Mouse (Mus musculus) layer of hippocampus, postnatal 10 days (tissue): ENCODE data around the gene Tgfb2. TPM values are rescaled to one million over a fixed set of nuclear protein-coding genes. Genes with fewer than 3 reads are reported as not detected.

ENCODE experiments used
- DNase-seq, 2 experiments: peaks; one replicate each; pipeline ENCODE4 v3.0.0; 2021; ENCODE audit warnings: low spot score in 2 of 2
- total RNA-seq, 2 experiments: library from RNA; stranded (reverse); gene quantifications; 2 replicates each; pipeline ENCODE4 v1.2.3; 2021

The Tgfb2 gene
- total RNA-seq, 2 experiments from 2014 or later, result 33.6 to 37.4 TPM

DNA sequence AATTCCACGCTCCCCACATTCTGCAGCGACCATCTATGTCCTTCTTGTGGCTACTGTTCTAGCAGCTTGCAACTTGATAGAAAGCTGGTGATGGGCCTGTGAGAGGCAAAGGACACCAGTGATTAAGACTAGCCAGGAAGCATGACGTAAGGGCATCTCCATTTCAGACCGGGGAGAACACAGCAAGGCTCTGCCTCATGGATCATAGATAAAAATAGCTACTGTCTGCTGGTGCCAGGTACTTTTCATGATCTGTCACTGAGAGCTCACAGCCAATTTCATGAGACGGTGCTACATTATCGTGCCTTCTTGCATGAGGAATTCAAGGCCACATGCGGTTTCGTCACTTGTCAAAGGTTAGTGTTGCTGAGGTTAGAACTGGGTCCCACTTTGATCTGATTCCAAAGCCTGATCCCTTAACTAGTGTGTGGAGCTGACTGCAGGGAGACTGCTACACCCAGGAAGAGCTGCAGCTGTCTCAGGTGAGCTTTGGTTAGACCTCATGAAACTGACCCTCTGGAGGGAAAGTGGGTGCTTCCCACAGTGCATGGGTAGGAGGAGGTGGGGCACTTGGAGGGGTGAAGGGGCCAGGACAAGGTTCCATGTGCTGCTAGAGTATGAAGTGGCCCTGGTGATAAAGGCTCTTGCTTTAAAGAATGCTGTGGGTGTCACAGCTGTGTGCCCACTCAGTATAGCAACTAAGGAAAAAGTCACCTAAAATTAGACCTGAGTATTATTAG is 118.6 kb downstream of the Tgfb2 start:
- peak in 1 of 2 experiments; percentile 11 for DNase-seq

GRCm38 (mm10) chr1:186585571-186586164 is 120.1 kb downstream of the Tgfb2 start:
- no peak for DNase-seq

DNA sequence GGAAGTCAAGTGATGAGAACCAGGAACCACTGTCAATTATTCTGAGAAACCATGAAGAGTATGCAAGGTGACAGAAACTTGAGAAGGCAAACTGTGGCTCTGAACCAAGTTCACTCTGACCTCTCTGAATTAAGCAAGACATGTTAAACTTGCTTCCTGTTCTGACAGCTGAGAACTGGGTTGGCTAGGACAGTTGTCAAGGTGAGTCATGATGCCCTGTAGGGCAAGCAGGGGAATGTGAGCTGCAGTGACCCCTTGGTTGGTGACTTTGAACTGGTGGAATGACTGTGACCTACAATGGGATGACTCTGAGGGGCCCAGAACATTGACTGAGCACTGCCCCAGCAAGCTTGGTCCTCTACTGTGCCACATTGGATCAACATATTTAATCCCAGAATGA is 121.9 kb downstream of the Tgfb2 start:
- DNase-seq, result no peak

DNA sequence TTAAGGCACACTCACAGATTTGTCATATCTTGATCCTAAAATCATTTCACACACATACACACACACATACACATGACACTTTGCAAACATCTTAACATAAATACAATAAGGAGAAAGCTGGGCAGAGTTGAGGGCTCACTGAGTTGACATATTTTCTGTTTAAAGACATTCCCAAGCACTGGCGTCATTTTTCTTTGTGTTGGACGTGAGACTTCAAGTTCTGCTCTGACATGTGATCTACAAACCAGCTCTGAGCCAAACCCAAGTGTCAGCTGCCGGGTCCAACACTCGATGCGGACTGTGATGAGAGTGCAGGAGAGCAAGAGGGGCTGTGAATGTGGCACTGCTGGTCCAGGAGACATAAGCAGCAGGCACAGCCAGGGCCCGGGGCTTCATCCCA is 123.7 kb downstream of the Tgfb2 start:
- no peak for DNase-seq

- no peak for DNase-seq
These were observed 124.1 kb downstream of the Tgfb2 start for GRCm38 (mm10) chr1:186581666-186582065.

DNA sequence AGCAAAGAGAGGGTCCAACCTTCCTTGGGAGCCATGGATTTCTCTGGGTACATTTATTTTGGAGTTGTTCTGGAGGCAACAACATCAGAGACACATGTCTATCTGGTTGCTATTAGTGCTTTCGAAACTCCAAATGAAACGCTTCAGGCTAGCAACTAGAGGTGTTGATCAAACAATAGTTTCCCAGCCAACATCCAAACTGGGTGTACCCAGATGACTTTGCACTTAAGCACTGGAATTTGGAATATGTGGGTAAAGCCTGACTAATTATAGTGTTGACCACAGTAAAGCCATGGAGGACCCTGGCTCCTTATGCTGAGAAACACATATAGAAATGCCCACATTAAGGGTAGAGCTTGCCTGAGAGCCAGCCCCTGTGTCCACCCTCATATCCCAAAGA is 124.7 kb downstream of the Tgfb2 start:
- DNase-seq, result no peak

- no peak for DNase-seq
These were observed 128.5 kb downstream of the Tgfb2 start for GRCm38 (mm10) chr1:186577302-186577701.

DNA sequence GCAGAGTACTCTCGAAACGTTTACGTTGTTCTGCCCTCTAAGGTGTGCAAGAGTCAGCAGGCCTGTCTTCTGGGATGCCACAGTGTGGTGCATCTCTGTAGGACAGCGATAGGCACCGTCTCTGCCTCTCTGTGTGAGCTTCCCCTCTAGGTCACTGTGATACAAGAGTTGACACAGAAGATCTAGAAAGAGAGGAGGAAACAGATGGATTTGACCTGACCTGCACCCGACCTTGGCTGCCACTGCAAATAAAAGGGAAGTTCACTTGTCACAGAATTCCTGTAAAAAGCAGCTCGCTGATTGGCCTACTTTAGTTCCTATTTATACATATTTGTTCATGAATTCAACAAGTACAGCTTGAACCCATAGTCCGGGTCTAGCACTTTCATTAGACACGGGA is 130.2 kb downstream of the Tgfb2 start:
- no peak for DNase-seq

DNA sequence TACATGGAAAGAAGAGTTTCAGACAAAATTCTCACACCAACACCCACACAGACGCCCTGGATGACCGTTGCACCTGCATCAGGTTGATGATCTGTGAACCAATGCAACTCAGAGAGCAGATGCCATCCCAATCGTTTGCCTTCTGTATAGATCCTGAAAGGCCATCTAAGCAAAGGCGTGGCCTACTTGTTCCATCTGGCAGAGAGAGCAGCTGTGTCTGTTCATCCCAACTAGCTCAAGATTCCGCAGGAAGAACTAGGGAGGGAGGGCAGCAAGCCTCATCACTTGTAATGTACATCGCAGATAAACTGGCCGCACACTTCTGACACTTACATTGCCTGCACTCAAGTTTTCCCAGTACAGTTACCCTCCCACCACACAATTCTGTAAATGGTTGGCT is 130.7 kb downstream of the Tgfb2 start:
- no peak for DNase-seq

Other genes with a start within 250 kb of the Tgfb2 start
- gene Rrp15, start 43.4 kb upstream of the Tgfb2 start, total RNA-seq, result 10 to 100 TPM; 17.5 to 19.5 TPM